Mouse (Mus musculus) cortical plate, adult 2 months (tissue): ENCODE measurements at regions not wholly inside any gene's neighbourhood (a gene's known extent, or its start where the extent isn't known, plus 50 kb on each side); places are given as distances from the start of the nearest gene placed in this dataset.
A peak's percentile ranks its signal among the peaks of the same experiment; 100 is the strongest.

Experiments
- H3K27ac ChIP-seq: fragments of 200-500 bp; 2 replicates; pipeline ENCODE4 v1.5.1; 2012; ENCODE audit warnings: low read length, control low read depth, inconsistent platforms; ENCODE audit not compliant: insufficient read depth
- H3K4me1 ChIP-seq: fragments of 200-500 bp; 2 replicates; pipeline ENCODE4 v1.6.1; 2011; ENCODE audit warnings: low read length; ENCODE audit not compliant: control insufficient read depth, insufficient read depth
- H3K4me3 ChIP-seq: fragments of 200-500 bp; 2 replicates; pipeline ENCODE4 v1.5.1; 2011; ENCODE audit warnings: mild to moderate bottlenecking, low read length, control low read depth; ENCODE audit not compliant: insufficient read depth
- CTCF ChIP-seq: fragments of 200-500 bp; IDR thresholded peaks from 2 replicates; pipeline ENCODE4 v1.5.1; 2011; ENCODE audit warnings: mild to moderate bottlenecking, control low read depth, low read length; ENCODE audit not compliant: insufficient read depth; ENCODE audit errors: extremely low read depth
- POLR2A ChIP-seq: fragments of 200-500 bp; IDR thresholded peaks from 2 replicates; pipeline ENCODE4 v1.6.1; 2011; ENCODE audit warnings: mild to moderate bottlenecking, low read length, control low read depth; ENCODE audit not compliant: insufficient read depth; ENCODE audit errors: extremely low read depth

DNA sequence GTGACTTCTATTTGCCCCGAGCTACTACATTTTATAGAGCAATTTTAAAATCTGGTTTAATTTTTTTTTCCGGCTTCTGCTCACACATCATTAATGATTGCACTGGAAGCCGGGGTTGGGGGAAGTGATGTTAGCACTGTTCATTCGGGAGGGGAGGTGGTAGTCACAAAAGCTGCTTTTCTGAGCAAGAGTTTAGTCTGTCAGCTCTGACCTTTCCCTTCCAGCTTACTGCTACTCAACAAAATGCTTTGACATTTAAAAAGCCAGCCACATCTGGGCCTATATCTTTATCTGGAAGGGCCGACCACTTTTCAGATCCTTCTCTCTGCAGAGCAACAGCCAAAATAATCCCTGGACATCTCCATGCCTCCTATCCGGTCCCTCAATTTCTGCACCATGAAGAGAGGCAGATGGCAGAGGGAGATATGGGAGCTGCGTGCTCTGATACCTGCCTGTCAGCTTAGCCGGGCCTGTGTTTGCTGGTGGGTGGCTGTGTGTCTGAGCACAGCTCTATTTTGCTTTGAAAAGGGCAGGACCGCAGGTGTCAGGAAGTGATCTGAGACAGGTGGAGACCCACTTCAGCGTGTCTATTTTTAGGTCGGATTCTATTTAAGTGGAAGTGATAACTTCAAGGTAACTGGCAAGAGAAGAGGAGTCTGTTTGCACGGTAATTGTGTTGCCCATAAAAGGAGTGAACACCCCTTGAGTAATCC, 63.1 kb downstream of the Kcnf1 start:
- H3K4me3 ChIP-seq: no peak overlapping the region
- TF ChIP-seq POLR2A (no peak), CTCF (no peak)
- no peak overlapping the region for H3K27ac ChIP-seq
- H3K4me1 ChIP-seq: peaks cover 2% of the 10 kb centered on the region; the same call in 1 of the 2 replicates

DNA sequence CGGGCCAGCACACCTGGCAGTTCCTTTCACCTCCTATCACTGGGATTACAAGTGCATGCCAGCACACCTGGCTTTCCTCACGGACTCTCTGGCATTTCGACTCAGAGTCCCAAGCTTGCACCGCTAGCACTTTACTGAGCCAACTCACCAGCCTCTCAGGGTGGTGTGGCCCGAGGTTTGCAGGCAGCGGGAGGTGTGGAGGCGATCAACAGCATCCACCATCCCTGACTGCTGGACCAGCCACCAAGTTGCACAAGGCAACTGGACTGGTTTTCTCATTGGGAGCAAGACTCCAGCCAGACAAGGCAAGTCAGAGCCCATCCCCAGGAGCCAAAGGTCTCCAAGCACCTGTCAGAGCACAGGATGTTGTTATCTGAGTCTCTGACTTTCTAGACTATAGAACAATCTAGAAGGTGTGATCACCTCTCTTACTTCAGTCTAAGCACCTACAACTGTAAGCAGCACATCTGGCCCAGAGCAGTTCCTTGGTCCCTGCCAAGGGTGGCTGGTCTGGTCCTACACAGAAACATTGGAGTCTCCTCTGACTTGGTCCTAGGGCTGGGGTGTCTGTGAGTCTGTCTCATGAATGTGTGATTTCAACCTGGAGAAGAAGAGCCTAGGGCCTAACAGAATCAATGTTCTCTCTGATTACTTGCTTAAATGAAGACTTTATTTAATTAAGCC, 63.8 kb downstream of the Kcnf1 start:
- H3K4me1 ChIP-seq: peaks cover 2% of the 10 kb centered on the region; the same call in 1 of the 2 replicates
- H3K4me3 ChIP-seq: no peak overlapping the region
- TF ChIP-seq POLR2A (no peak), CTCF (no peak)
- H3K27ac ChIP-seq: no peak overlapping the region

DNA sequence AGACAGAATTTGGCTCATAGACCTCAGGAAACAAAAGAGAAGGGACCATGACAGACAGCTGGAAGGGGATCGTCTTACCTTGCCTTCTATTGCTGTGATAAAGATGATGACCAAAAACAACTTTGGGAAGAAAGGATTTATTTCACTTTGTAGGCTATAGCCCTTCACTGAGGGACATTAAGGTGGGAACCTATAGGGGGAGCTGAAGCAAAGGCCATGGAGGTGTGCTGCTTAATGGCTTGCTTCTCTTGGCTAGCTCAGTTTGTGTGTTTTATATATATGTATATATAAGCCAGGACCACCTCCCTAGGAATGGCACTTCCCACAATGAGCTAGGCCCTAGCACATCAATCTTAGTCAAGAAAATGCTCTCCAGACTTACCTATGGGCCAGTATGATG, 70.5 kb downstream of the Kcnf1 start:
- Histone ChIP-seq H3K4me1 (no peaks in the 10 kb centered on the region), H3K27ac (no peak overlapping the region), H3K4me3 (no peak overlapping the region)
- TF ChIP-seq CTCF (no peak), POLR2A (no peak)

GRCm38 (mm10) chr12:17105057-17105712, 71.5 kb downstream of the Kcnf1 start:
- Histone ChIP-seq H3K4me3 (no peak overlapping the region), H3K27ac (no peak overlapping the region), H3K4me1 (no peaks in the 10 kb centered on the region)
- TF ChIP-seq CTCF (no peak), POLR2A (no peak)

- no peak overlapping the region for H3K27ac ChIP-seq
- no peak for TF ChIP-seq CTCF
- TF ChIP-seq POLR2A: no peak
- H3K4me1 ChIP-seq: peaks cover 8% of the 10 kb centered on the region; the same call in 1 of the 2 replicates
Measured at GRCm38 (mm10) chr12:17101842-17102241, 74.8 kb downstream of the Kcnf1 start.

DNA sequence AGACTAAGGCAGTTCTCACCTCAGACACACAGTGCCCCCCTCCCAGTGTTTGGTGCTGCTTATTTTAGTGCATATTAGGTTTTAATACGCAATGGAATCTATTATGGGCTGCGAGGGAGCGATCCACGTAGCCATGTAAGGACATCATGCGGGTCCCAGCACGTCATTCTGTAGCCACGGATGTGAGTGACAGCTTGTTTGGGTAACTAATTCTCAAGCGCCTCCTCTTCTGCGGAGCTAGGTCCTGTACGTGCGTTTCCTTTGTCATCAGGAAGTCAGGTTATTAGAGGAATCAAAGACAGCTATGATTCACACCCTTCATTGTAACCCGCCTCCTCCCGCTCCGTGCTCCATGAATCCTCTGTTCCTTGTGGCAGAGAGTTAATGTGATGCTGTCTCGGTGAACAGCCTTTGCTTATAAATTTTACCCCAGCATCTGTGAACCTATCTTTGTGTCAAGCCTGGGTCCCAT, 78.9 kb downstream of the Kcnf1 start:
- H3K4me3 ChIP-seq: no peak overlapping the region
- H3K4me1 ChIP-seq: peaks cover 8% of the 10 kb centered on the region; the same call in 1 of the 2 replicates
- TF ChIP-seq POLR2A (no peak), CTCF (no peak)
- 0 out of 2 replicates have a peak overlapping the region, but pooled peaks have one; percentile 49 for H3K27ac ChIP-seq

More at GRCm38 (mm10) chr12:17101842-17102241, 74.8 kb downstream of the Kcnf1 start:
- H3K4me3 ChIP-seq: no peak overlapping the region

- Histone ChIP-seq H3K4me3 (no peak overlapping the region), H3K27ac (no peak overlapping the region)
- TF ChIP-seq POLR2A (no peak), CTCF (no peak)
Measured at GRCm38 (mm10) chr12:17094758-17095157, 81.9 kb downstream of the Kcnf1 start.

DNA sequence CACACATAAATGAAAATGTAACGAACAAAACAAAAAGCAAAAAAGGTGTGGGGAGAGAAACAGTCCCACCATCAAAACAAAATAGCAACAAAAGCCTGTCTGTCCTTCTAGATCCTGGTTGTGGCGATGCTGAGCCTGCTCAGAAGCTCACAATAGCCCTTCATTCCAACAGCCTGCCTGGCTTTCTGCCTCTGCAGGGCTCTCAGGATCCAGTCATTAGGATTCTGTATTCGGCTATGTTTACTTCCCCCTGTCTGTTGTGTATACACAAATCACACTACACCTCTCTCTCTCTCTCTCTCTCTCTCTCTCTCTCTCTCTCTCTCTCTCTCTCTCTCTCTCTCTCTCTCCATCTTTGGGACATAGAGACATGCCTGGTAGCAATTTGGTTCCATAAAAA, 82.2 kb upstream of the 2410004P03Rik start:
- Histone ChIP-seq H3K4me1 (peaks cover 18% of the 10 kb centered on the region), H3K27ac (no peak overlapping the region), H3K4me3 (no peak overlapping the region)
- TF ChIP-seq POLR2A: no peak
- TF ChIP-seq CTCF: no peak

More at GRCm38 (mm10) chr12:17094758-17095157, 81.9 kb downstream of the Kcnf1 start:
- peaks cover 16% of the 10 kb centered on the region for H3K4me1 ChIP-seq

GRCm38 (mm10) chr12:17091058-17091457, 79.5 kb upstream of the 2410004P03Rik start:
- Histone ChIP-seq H3K4me1 (peaks cover 12% of the 10 kb centered on the region), H3K27ac (no peak overlapping the region), H3K4me3 (no peak overlapping the region)
- TF ChIP-seq POLR2A (no peak), CTCF (no peak)

DNA sequence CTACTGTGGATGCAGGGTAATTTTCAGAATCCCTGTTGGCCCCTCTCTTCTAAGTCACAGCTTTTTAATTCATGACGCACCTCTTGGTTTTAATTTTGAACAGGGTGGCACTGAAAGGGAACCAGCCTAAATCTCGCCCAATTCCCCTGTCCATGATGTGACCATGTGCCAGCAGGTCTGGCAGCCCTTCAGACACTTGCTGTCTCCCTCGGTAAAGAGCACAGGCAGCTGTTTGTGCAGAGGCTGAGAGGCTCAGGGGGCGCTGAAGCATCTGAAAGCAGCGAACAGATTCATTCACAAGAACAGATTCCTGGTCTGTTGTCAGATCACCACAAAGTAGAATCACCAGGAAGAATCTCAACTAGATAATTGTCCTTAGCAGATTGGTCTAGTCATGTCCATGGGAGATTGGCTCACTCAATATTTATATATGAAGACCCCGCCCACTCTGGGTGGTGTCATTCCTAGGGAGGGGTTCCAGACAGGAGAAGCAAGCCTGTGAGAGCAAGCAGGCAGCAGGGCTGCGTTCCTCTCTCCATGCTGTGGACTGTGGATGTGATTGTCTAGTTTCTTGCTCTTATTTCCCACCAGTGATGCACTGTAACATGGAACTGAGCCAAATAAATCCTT, 78.3 kb upstream of the 2410004P03Rik start:
- H3K27ac ChIP-seq: peak overlapping the region; percentile 63
- H3K4me1 ChIP-seq: peaks cover 15% of the 10 kb centered on the region
- no peak overlapping the region for H3K4me3 ChIP-seq
- TF ChIP-seq POLR2A: no peak
- TF ChIP-seq CTCF: no peak
